Mouse (Mus musculus) cerebellum, adult 18-20 months (tissue): Measurements from ENCODE around the gene Foxa2.

ENCODE experiments used
- DNase-seq, 2 experiments: peaks; one replicate each; pipeline ENCODE4 v3.0.0; 2021

Gene Foxa2

DNA sequence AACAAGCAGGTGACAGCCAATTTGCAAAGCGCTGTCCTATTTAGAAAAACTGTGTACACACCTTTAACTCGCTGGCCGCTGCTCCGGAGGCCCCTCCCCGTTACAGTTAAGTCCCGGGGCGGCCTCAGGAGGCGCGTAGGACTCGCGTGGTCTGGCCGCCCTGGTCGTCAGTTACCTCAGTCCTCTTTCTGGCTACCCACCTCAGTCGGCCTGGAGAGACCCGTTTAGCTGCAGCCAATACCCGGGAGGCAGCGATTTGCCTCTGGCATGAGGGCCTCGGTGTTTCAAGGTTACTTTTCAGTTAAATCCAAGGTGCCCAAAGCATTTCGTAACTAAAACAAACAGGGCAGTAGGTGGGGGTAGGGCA, at the start of gene Foxa2:
TSS of gene Foxa2 (minus strand) at position 171 of the 367 bp plus-strand sequence.
- DNase-seq = no peak

- no peak for DNase-seq
These were observed 45.3 kb upstream of the Foxa2 start for GRCm38 (mm10) chr2:148092089-148092488.

DNA sequence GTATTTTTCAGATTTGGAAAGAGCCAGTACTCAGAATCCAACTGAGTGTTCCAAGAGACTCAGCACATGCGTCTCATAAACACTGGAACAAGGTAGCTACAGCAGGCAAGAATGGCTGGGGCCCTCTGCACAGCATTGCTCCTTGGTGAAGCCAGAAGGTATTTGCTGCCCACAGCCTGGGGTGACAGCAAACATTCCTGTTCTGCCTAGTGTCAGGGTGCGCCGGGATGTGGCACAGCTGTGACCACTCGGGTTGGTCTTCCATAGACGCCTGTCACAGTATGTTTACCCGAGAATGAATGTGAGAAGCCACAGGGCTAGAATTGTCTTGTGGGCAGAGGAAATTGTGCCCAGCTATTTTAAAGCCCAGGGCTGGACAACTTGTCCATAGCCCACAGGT, 44.9 kb upstream of the Foxa2 start:
- DNase-seq = no peak

- DNase-seq = no peak
These were observed 43.3 kb upstream of the Foxa2 start for GRCm38 (mm10) chr2:148090071-148090470.

GRCm38 (mm10) chr2:148085529-148085928, 38.8 kb upstream of the Foxa2 start:
- no peak for DNase-seq

DNA sequence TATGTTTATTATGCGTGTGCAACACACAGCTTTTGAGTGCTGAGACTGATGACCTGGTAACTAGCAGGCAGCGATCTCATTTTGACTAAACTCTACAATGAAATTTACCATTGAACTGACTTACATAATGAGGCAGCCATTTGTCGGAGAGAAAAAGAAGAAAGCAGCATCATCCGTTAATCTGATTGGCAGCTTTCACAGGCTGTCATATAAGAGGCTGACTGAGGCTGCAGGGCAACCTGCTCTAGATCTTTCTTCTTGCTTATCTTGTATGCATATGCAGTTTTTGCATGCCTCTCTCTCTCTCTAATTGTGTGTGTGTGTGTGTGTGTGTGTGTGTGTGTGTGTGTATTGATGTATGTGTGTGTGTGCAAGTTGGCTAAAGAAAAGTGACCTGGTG, 38.4 kb upstream of the Foxa2 start:
- DNase-seq = no peak

DNA sequence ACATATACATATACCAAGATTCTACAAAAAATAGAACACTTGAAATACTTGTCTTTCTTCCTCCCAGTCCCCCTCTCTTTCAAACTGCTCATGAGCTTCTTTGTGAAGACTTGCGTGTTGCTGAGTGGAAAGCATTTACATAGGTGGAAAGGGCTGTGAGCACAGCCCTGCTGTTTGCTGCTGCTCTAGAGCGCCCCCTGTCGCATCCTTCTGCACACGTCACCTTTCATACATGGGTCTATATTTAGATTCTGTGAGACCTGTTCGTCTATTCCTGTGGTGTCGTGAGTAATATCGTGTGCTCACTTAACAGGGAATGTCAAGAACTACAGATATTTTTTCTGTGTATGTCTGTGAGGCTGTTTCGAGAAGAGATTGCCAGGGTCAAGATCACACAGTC, 35.5 kb upstream of the Foxa2 start:
- peak; percentile 10 to 19 for DNase-seq

DNA sequence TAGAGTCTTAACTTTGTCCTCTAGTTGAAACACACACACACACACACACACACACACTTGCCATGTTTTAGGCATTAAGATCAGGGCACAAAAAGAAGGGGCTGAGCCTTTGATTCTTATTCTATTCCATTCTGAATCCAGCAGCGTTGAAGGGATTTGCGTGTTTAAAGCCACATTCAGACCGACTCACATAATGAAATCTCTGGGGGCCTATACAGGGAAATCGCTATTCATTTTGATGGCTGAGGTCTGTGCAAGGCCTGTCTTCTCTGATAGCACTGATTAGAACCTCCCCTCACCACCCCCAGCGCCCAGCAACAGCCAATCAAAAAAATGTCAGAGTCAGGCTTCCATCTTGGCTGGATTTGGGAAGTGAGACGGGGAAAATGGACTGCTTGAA, 13.9 kb upstream of the Foxa2 start:
- DNase-seq = no peak

GRCm38 (mm10) chr2:148053411-148053810, 6.6 kb upstream of the Foxa2 start:
- no peak for DNase-seq

DNA sequence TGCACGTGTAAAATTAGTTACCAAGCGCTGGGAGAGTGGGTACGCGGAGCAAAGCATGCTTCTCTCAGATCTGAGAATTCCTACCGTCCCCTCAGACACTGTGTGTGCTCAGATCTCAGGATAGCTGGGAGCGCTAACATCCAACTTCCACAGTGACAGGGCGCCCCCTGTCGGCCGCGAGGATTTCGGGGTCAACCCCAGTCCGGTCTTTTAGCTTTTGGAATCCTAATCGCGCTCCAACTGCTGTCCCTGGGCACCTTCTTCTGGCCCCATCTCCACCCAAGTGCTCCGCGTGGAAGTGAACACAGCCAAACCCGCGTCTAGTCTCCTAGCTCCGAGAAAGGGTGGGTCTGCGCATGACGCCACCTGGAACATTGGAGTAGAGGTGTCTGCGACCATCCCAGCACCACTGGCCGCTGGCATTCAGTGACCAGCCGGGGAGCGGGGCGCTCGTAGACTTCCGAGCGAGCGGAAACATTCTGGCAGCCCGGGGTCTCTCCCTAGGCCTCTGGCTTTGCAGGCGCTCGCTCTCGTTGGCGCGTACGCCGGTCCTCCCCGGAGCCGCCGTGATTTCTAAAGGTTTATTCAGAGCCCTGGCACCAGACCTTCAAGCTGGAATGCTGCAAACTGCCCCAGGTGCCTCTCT, 1.8 kb upstream of the Foxa2 start:
- DNase-seq = peak; percentile 17 to 36

DNA sequence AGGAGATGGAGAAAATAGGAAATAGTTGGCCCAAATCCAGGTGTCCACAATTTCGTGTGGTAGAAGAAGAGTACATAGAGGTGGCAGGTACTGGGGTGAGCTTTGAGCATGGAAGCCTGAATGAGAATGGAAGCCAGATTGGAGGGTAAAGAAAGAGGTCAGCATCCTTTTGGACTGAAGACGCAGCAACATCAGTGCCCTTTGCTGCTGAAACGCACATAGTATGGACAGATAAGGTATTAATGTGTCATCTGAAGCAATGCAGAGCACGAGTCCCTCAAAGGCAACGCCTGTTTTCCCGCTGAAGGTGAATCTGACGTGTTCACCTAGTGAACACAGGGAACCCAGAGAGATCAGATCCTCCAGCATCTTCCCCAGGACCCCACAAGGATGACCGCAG, 842 bp upstream of the Foxa2 start:
- no peak for DNase-seq

GRCm38 (mm10) chr2:148045937-148046798, 601 bp downstream of the Foxa2 start:
- DNase-seq = no peak

DNA sequence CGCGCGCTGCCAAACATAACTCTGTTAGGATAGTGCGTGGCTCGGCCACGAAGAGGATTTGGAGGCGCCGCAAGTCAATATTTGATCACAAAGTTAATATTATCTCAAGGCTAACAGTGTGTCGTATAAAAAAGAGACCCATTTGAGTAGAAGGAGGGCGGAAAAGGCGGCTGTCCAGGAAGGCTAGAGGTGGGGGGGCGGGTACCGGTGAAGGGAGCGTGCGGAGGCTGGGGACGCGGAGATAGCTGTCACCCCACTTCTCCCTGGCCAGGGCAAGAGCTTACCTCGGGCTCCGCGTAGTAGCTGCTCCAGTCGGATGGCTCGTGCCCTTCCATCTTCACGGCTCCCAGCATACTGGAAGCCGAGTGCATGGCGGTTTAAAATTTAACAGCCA, 1.2 kb downstream of the Foxa2 start:
- no peak for DNase-seq

DNA sequence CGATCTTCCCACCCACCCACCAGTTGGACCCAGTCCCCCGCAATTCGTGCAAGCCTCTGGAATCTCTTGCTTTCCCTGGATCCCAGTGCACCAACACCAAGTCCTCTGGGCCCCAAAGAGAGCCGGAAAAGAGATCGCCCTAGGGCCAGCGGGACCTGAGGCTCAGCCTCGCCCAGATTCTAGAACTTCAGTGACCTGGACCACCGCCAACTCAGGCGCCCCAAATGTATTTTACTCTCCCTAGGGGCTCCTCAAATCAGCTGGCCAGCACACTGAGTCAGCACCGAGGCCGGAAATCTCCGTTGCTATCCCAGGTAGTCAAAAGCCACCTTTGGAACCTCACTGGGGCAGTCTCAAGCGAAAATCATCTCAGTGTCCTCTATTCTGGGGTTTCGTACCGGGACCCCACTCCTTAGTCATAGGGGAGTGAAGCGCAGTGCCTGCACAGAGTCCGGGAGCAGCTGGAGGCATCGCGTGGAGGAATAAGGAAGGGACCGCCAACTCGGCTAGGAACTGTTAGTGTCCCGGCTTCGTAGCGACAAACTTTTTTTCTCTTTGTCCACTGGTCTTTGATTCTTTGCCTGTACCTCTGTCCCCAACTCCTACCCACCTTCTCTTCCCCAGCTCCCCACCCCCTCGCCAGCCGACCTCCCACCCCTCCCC, 1.8 kb downstream of the Foxa2 start:
- DNase-seq = no peak

DNA sequence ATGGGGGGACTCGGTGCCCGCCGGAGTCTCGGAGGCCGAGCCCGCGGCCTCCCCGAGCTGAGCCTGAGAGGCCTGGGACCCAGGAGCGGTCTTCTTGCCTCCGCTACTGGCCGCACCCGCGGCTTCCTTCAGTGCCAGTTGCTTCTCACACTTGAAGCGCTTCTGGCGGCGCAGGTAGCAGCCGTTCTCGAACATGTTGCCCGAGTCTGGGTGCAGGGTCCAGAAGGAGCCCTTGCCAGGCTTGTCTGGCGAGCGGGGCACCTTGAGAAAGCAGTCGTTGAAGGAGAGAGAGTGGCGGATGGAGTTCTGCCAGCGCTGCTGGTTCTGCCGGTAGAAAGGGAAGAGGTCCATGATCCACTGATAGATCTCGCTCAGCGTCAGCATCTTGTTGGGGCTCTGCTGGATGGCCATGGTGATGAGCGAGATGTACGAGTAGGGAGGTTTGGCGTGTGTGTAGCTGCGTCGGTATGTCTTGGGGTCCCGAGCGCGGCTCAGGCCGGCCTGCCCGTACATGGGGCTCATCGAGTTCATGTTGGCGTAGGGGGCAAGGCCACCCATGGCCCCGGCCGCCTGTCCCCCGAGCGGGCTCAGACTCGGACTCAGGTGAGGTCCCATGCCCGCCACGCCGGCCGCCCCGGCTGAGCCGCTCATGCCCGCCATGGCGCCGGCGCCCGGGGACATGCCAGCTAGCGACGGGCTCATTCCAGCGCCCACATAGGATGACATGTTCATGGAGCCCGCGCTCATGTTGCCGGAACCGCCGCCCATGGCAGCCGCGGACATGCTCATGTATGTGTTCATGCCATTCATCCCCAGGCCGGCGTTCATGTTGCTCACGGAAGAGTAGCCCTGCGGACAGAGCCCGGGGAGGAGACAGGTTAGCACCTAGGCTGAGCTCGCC, 2.5 kb downstream of the Foxa2 start:
- no peak for DNase-seq

GRCm38 (mm10) chr2:148043271-148043975, 3.3 kb downstream of the Foxa2 start:
- no peak for DNase-seq

DNA sequence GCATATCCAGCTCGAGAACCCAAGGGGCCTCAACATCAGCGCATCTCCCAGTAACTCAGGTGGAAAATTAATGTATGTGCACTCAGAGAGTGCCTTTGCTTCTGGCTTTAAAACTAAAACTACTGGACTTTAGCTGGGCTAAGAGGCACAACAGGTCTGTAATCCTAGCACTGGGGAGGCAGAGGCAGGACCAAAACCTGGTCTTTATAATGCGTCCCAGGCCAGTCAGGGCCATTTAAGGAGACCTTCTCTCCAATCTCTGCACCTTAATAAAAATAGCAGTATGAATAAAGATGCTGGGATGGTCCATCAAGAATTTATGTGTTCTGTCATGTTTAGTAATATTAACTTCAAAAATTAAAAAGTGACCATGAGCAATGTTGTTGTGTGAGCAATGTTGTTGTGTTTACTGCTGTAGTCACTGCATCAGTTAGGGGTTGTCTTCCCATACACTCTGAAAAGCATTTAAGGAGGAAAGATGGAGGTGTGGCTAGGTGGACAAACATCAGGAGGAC, 4.6 kb downstream of the Foxa2 start:
- DNase-seq = no peak

DNA sequence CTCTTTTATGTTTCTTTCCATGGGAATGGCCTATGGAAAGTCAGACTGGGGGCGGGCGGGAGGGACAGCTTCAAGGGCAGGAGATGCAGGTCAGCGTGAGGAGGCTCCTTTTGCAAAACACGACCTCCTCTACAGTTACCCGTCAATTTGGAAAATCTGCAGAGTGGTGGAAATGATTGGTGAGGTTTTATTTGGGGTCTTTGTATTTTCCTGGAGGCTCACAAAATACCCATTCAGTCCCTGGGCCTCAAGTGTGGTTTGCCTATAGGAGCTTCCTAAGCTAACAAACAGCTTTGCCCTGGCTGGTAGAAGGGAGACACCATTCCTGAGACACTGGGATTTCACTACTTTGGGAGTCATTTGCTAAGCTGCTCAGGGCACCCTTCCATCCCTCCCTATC, 5.4 kb downstream of the Foxa2 start:
- DNase-seq = no peak

- no peak for DNase-seq
These were observed 6.3 kb downstream of the Foxa2 start for GRCm38 (mm10) chr2:148040236-148041121.

DNA sequence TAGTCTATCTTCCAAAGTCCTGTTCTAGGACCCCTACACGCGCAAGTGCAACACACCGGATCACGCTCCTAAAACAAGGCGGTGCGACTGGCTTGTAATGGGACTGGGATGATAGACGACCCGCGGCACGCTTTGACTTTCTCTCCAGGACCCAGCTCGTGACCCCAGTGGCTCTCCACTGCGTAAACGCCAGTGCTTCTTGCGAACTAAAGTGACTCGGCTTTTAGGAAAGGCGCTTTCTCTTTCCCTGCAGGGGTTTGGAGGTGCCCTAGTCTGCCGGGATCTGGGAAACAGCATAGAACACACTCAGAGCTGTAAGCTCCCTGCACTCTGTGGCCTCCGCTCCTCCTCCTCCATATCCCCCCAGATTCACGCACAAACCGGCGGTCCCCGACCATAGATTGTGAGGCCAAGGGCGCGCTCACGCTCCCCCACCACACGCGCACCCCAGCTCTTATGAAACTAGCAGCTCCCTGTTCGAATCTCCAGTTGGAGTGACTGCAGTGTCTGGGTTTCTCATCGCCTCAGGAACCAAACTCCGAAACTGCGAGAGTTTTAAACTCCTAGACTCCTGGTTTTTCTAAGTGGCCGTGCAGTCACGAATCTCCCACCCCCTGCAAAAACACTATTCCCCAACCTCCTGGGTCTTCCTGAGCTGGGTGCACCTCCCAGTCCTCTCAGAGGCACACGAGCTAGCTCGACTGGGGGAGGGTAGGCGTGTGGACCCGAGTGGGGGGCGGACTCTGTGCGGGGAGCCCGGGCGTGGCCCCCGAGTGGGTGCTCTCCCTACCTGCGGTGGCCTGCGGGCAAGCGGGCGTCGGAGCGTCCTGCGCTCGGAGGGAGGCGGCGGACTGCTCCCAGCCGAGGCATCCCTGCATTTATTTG, 7.2 kb downstream of the Foxa2 start:
- DNase-seq = no peak
